Mouse (Mus musculus) right cerebral cortex, postnatal 25 days (tissue): ENCODE data around the gene Foxc2.

Source experiments
- DNase-seq: peaks from one replicate; pipeline ENCODE4 v3.0.0; 2022

The Foxc2 gene

GRCm38 (mm10) chr8:121115948-121116347 is at the start of gene Foxc2:
Foxc2 (plus strand) TSS chr8:121116171.
- peak; percentile 29 for DNase-seq

- DNase-seq: no peak
Observed at GRCm38 (mm10) chr8:121071454-121071853, 44.5 kb upstream of the Foxc2 start.

GRCm38 (mm10) chr8:121072406-121073130 is 43.4 kb upstream of the Foxc2 start:
- no peak for DNase-seq

GRCm38 (mm10) chr8:121073174-121074107 is 42.5 kb upstream of the Foxc2 start:
- DNase-seq: no peak

- DNase-seq: no peak
Observed at GRCm38 (mm10) chr8:121074108-121074847, 41.7 kb upstream of the Foxc2 start.

- DNase-seq: no peak
Observed at GRCm38 (mm10) chr8:121074848-121075145, 41.2 kb upstream of the Foxc2 start.

- DNase-seq: no peak
Observed at GRCm38 (mm10) chr8:121075936-121076335, 40.0 kb upstream of the Foxc2 start.

- DNase-seq: no peak
Observed at GRCm38 (mm10) chr8:121076555-121076954, 39.4 kb upstream of the Foxc2 start.

- DNase-seq: no peak
Observed at GRCm38 (mm10) chr8:121078721-121079120, 37.2 kb upstream of the Foxc2 start.

GRCm38 (mm10) chr8:121079201-121079600 is 36.8 kb upstream of the Foxc2 start:
- DNase-seq: no peak

- DNase-seq: no peak
Observed at GRCm38 (mm10) chr8:121079944-121080343, 36.0 kb upstream of the Foxc2 start.

GRCm38 (mm10) chr8:121080361-121081090 is 35.4 kb upstream of the Foxc2 start:
- no peak for DNase-seq

GRCm38 (mm10) chr8:121081398-121081797 is 34.6 kb upstream of the Foxc2 start:
- no peak for DNase-seq

- no peak for DNase-seq
Observed at GRCm38 (mm10) chr8:121082218-121083092, 33.5 kb upstream of the Foxc2 start.

GRCm38 (mm10) chr8:121083093-121083935 is 32.7 kb upstream of the Foxc2 start:
- no peak for DNase-seq

- no peak for DNase-seq
Observed at GRCm38 (mm10) chr8:121083936-121084209, 32.1 kb upstream of the Foxc2 start.

GRCm38 (mm10) chr8:121084210-121084951 is 31.6 kb upstream of the Foxc2 start, which contains the start of gene Foxf1:
Foxf1 (plus strand) TSS chr8:121084386.
- no peak for DNase-seq

GRCm38 (mm10) chr8:121085011-121085410 is 31.0 kb upstream of the Foxc2 start:
- DNase-seq: no peak

- DNase-seq: no peak
Observed at GRCm38 (mm10) chr8:121085561-121085960, 30.4 kb upstream of the Foxc2 start.
